Mouse (Mus musculus) thymus, adult 2 months (tissue): ENCODE measurements around the gene Stra6.

Experiments used
- CTCF ChIP-seq: fragments of 200-500 bp; IDR thresholded peaks from 2 replicates; pipeline ENCODE4 v1.5.1; 2012; ENCODE audit warnings: mild to moderate bottlenecking, control low read depth, low read length, moderate library complexity, borderline replicate concordance; ENCODE audit not compliant: control insufficient read depth, poor library complexity, insufficient read depth; ENCODE audit errors: extremely low read depth
- POLR2A ChIP-seq: fragments of 200-500 bp; IDR thresholded peaks from 2 replicates; pipeline ENCODE4 v1.6.1; 2012; ENCODE audit warnings: mild to moderate bottlenecking, low read length, control low read depth, moderate library complexity; ENCODE audit not compliant: control insufficient read depth, poor library complexity, insufficient read depth; ENCODE audit errors: extremely low read depth

DNA sequence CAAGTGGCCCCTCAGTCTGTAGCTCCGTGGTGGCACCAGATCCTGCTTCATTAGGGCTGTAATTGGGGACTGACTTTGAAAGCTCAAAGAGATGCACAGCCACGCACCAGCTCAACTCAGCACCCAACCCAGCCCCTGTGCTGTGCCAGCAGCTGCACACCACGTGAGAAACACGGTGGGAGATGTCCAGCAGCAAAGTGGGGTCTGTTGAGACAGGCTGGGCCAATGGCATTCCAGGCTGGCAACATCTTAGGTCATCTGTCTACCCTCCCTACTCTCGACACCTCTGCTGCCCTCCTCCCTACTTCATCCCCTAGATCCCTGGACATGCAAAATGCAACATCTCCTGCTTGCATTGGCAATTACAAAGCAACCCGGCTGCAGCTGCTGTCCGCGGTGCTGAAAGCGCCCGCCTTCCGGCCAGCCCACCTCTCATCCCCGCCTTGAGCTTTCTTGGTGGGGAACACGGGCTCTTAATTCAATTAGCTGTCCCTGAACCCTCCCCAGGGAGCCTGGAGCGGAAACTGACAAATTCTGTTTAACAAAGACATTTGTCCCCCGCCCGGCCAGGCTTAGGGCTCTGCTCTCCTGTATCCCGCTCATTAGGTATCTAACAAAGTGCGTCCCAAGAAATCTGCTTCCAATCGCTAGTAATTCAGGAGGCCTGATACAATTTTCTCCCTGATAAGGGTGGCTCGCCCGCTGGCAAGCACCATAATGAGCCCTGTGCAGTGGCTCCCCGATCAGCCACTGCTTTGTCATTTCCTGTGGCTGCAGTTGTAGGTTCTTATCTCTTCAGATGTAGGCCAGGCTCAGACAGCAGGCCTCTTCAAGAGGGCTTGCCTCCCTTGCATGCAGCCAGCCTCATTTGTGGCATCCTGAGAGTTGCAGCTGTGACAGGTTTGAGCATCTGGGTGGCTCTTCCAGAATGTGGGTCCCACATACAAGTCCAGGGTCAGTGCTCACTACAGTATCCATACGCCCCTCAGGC lies 2.6 kb upstream of the Stra6 start:
- no peak for TF ChIP-seq POLR2A
- no peak for TF ChIP-seq CTCF
